Mouse (Mus musculus): ENCODE results near the gene Tor1aip2. TPM values are rescaled to one million over a fixed set of nuclear protein-coding genes. Genes with fewer than 3 reads are reported as not detected.

Tor1aip2 gene
- total and polyA plus RNA-seq, 2 experiments = 82.6 to 110 TPM

GRCm38 (mm10) chr1:156084603-156085002 lies 49.4 kb downstream of the Tor1aip2 start:
- H3K27ac ChIP-seq (replicated peaks; ENCODE audit: insufficient read depth, low read depth, low read length) = no peak overlapping the region
- H3K79me2 ChIP-seq (ENCODE audit: control insufficient read depth, insufficient read depth, low read length) = no peaks in the 10 kb centered on the region
- H3K36me3 ChIP-seq (ENCODE audit: control insufficient read depth, insufficient read depth, low read length) = no peaks in the 10 kb centered on the region
- H3K4me1 ChIP-seq (ENCODE audit: control insufficient read depth, insufficient read depth, low read length) = no peaks in the 10 kb centered on the region
- no peak for DNase-seq (ENCODE audit: extremely low read depth, low read depth, low spot score)
- TF ChIP-seq POLR2A (IDR thresholded peaks at IDR 0.05; ENCODE audit: extremely low read depth, insufficient read depth, low read length) (no peak), CTCF (IDR thresholded peaks at IDR 0.05; ENCODE audit: low read depth, low read length) (no peak)
- no peak overlapping the region for H3K4me3 ChIP-seq (ENCODE audit: insufficient read depth, low read depth, low read length)
- H3K9ac ChIP-seq (ENCODE audit: low read depth, low read length) = no peak overlapping the region
- H3K27me3 ChIP-seq (ENCODE audit: control insufficient read depth, insufficient read depth, low read length) = no peaks in the 10 kb centered on the region
- WGBS = 78% methylated on average over 3 of the region's 3 CpGs

GRCm38 (mm10) chr1:156085770-156086169 lies 50.6 kb downstream of the Tor1aip2 start:
- TF ChIP-seq CTCF (IDR thresholded peaks at IDR 0.05; ENCODE audit: low read depth, low read length) (no peak), POLR2A (IDR thresholded peaks at IDR 0.05; ENCODE audit: extremely low read depth, insufficient read depth, low read length) (no peak)
- H3K4me1 ChIP-seq (ENCODE audit: control insufficient read depth, insufficient read depth, low read length) = no peaks in the 10 kb centered on the region
- peak; percentile 42 for DNase-seq (ENCODE audit: extremely low read depth, low read depth, low spot score)
- no peak overlapping the region for H3K9ac ChIP-seq (ENCODE audit: low read depth, low read length)
- H3K36me3 ChIP-seq (ENCODE audit: control insufficient read depth, insufficient read depth, low read length) = no peaks in the 10 kb centered on the region
- no peak overlapping the region for H3K4me3 ChIP-seq (ENCODE audit: insufficient read depth, low read depth, low read length)
- no peaks in the 10 kb centered on the region for H3K27me3 ChIP-seq (ENCODE audit: control insufficient read depth, insufficient read depth, low read length)
- H3K79me2 ChIP-seq (ENCODE audit: control insufficient read depth, insufficient read depth, low read length) = no peaks in the 10 kb centered on the region
- H3K27ac ChIP-seq (replicated peaks; ENCODE audit: insufficient read depth, low read depth, low read length) = no peak overlapping the region
- 56% methylated on average over 5 of the region's 5 CpGs for WGBS

GRCm38 (mm10) chr1:156087586-156087985 lies 52.4 kb downstream of the Tor1aip2 start:
- H3K79me2 ChIP-seq (ENCODE audit: control insufficient read depth, insufficient read depth, low read length) = no peaks in the 10 kb centered on the region
- no peaks in the 10 kb centered on the region for H3K27me3 ChIP-seq (ENCODE audit: control insufficient read depth, insufficient read depth, low read length)
- H3K36me3 ChIP-seq (ENCODE audit: control insufficient read depth, insufficient read depth, low read length) = no peaks in the 10 kb centered on the region
- TF ChIP-seq CTCF (IDR thresholded peaks at IDR 0.05; ENCODE audit: low read depth, low read length) (no peak), POLR2A (IDR thresholded peaks at IDR 0.05; ENCODE audit: extremely low read depth, insufficient read depth, low read length) (no peak)
- H3K4me3 ChIP-seq (ENCODE audit: insufficient read depth, low read depth, low read length) = no peak overlapping the region
- no peaks in the 10 kb centered on the region for H3K4me1 ChIP-seq (ENCODE audit: control insufficient read depth, insufficient read depth, low read length)
- no peak for DNase-seq (ENCODE audit: extremely low read depth, low read depth, low spot score)
- H3K27ac ChIP-seq (replicated peaks; ENCODE audit: insufficient read depth, low read depth, low read length) = no peak overlapping the region
- H3K9ac ChIP-seq (ENCODE audit: low read depth, low read length) = no peak overlapping the region
- 73% methylated on average over 5 of the region's 5 CpGs for WGBS

GRCm38 (mm10) chr1:156089561-156089960 lies 54.4 kb downstream of the Tor1aip2 start:
- Histone ChIP-seq H3K4me1 (ENCODE audit: control insufficient read depth, insufficient read depth, low read length) (no peaks in the 10 kb centered on the region), H3K4me3 (ENCODE audit: insufficient read depth, low read depth, low read length) (no peak overlapping the region), H3K27me3 (ENCODE audit: control insufficient read depth, insufficient read depth, low read length) (no peaks in the 10 kb centered on the region), H3K36me3 (ENCODE audit: control insufficient read depth, insufficient read depth, low read length) (no peaks in the 10 kb centered on the region), H3K9ac (ENCODE audit: low read depth, low read length) (no peak overlapping the region), H3K27ac (replicated peaks; ENCODE audit: insufficient read depth, low read depth, low read length) (no peak overlapping the region), H3K79me2 (ENCODE audit: control insufficient read depth, insufficient read depth, low read length) (no peaks in the 10 kb centered on the region)
- no peak for DNase-seq (ENCODE audit: extremely low read depth, low read depth, low spot score)
- TF ChIP-seq CTCF (IDR thresholded peaks at IDR 0.05; ENCODE audit: low read depth, low read length) = no peak
- TF ChIP-seq POLR2A (IDR thresholded peaks at IDR 0.05; ENCODE audit: extremely low read depth, insufficient read depth, low read length) = no peak
- 85% methylated on average over 8 of the region's 8 CpGs for WGBS

GRCm38 (mm10) chr1:156090042-156090441 lies 54.8 kb downstream of the Tor1aip2 start:
- no peak for TF ChIP-seq POLR2A (IDR thresholded peaks at IDR 0.05; ENCODE audit: extremely low read depth, insufficient read depth, low read length)
- TF ChIP-seq CTCF (IDR thresholded peaks at IDR 0.05; ENCODE audit: low read depth, low read length) = no peak
- Histone ChIP-seq H3K4me3 (ENCODE audit: insufficient read depth, low read depth, low read length) (no peak overlapping the region), H3K27ac (replicated peaks; ENCODE audit: insufficient read depth, low read depth, low read length) (no peak overlapping the region), H3K27me3 (ENCODE audit: control insufficient read depth, insufficient read depth, low read length) (no peaks in the 10 kb centered on the region), H3K9ac (ENCODE audit: low read depth, low read length) (no peak overlapping the region), H3K4me1 (ENCODE audit: control insufficient read depth, insufficient read depth, low read length) (no peaks in the 10 kb centered on the region), H3K36me3 (ENCODE audit: control insufficient read depth, insufficient read depth, low read length) (no peaks in the 10 kb centered on the region), H3K79me2 (ENCODE audit: control insufficient read depth, insufficient read depth, low read length) (no peaks in the 10 kb centered on the region)
- no peak for DNase-seq (ENCODE audit: extremely low read depth, low read depth, low spot score)
- 86% methylated on average over 4 of the region's 4 CpGs for WGBS

GRCm38 (mm10) chr1:156091811-156092210 lies 56.6 kb downstream of the Tor1aip2 start:
- Histone ChIP-seq H3K27ac (replicated peaks; ENCODE audit: insufficient read depth, low read depth, low read length) (no peak overlapping the region), H3K36me3 (ENCODE audit: control insufficient read depth, insufficient read depth, low read length) (no peaks in the 10 kb centered on the region), H3K79me2 (ENCODE audit: control insufficient read depth, insufficient read depth, low read length) (no peaks in the 10 kb centered on the region), H3K4me3 (ENCODE audit: insufficient read depth, low read depth, low read length) (no peak overlapping the region), H3K4me1 (ENCODE audit: control insufficient read depth, insufficient read depth, low read length) (no peaks in the 10 kb centered on the region), H3K9ac (ENCODE audit: low read depth, low read length) (no peak overlapping the region), H3K27me3 (ENCODE audit: control insufficient read depth, insufficient read depth, low read length) (no peaks in the 10 kb centered on the region)
- TF ChIP-seq CTCF (IDR thresholded peaks at IDR 0.05; ENCODE audit: low read depth, low read length) (no peak), POLR2A (IDR thresholded peaks at IDR 0.05; ENCODE audit: extremely low read depth, insufficient read depth, low read length) (no peak)
- no peak for DNase-seq (ENCODE audit: extremely low read depth, low read depth, low spot score)
- WGBS = 69% methylated on average over 4 of the region's 4 CpGs
